Mouse (Mus musculus) ES-Bruce4 (cell line): Measurements from ENCODE around the gene Nat8. TPM values are rescaled to one million over a fixed set of nuclear protein-coding genes. Genes with fewer than 3 reads are reported as not detected.
"Not testable (repeated sequence)": the region's sequence is repeated elsewhere in the genome, so short reads cannot be mapped to it uniquely, and the experiment has no call there.

Experiments used
- H3K27ac ChIP-seq: 2 replicates; pipeline ENCODE4 v1.5.1; 2012; ENCODE audit warnings: low read length, inconsistent platforms; ENCODE audit not compliant: insufficient read depth
- H3K27me3 ChIP-seq: 2 replicates; pipeline ENCODE4 v1.6.1; 2012; ENCODE audit warnings: mild to moderate bottlenecking, low read length, inconsistent platforms; ENCODE audit not compliant: control insufficient read depth, poor library complexity, insufficient read depth, severe bottlenecking
- H3K36me3 ChIP-seq: 2 replicates; pipeline ENCODE4 v1.6.1; 2012; ENCODE audit warnings: inconsistent platforms, mild to moderate bottlenecking, low read length, moderate library complexity; ENCODE audit not compliant: control insufficient read depth, poor library complexity, insufficient read depth, severe bottlenecking
- H3K4me1 ChIP-seq: one replicate; pipeline ENCODE4 v1.8.1; 2011; ENCODE audit warnings: low read length; ENCODE audit not compliant: control insufficient read depth, insufficient read depth
- H3K4me3 ChIP-seq: 2 replicates; pipeline ENCODE4 v1.5.1; 2011; ENCODE audit warnings: low read depth, mild to moderate bottlenecking, low read length
- H3K9ac ChIP-seq: 2 replicates; pipeline ENCODE4 v1.6.1; 2012; ENCODE audit warnings: low read depth, mild to moderate bottlenecking, inconsistent platforms; ENCODE audit not compliant: poor library complexity, severe bottlenecking
- H3K9me3 ChIP-seq: replicated peaks from 2 replicates; pipeline ENCODE4 v1.6.1; 2012; ENCODE audit warnings: mild to moderate bottlenecking, low read length, inconsistent platforms; ENCODE audit not compliant: control insufficient read depth, poor library complexity, insufficient read depth, severe bottlenecking
- CTCF ChIP-seq: IDR thresholded peaks from one replicate; pipeline ENCODE4 v1.8.1; 2011; ENCODE audit warnings: low read depth, low read length
- EP300 ChIP-seq: IDR thresholded peaks from 2 replicates; pipeline ENCODE4 v1.6.1; 2011; ENCODE audit warnings: low read depth, low read length; ENCODE audit not compliant: insufficient read depth
- POLR2A ChIP-seq: IDR thresholded peaks from one replicate; pipeline ENCODE4 v1.8.1; 2011; ENCODE audit warnings: low read length; ENCODE audit not compliant: insufficient read depth
- polyA plus RNA-seq: library from polyadenylated mRNA; stranded (reverse); fragments of >200 nt; gene quantifications from 2 replicates; pipeline ENCODE4 v1.2.4, GENCODE M21; 2011; ENCODE audit warnings: low read depth; ENCODE audit not compliant: missing spikeins, insufficient read depth, insufficient read length

Gene Nat8
- polyA plus RNA-seq, 1 experiment = not detected

DNA sequence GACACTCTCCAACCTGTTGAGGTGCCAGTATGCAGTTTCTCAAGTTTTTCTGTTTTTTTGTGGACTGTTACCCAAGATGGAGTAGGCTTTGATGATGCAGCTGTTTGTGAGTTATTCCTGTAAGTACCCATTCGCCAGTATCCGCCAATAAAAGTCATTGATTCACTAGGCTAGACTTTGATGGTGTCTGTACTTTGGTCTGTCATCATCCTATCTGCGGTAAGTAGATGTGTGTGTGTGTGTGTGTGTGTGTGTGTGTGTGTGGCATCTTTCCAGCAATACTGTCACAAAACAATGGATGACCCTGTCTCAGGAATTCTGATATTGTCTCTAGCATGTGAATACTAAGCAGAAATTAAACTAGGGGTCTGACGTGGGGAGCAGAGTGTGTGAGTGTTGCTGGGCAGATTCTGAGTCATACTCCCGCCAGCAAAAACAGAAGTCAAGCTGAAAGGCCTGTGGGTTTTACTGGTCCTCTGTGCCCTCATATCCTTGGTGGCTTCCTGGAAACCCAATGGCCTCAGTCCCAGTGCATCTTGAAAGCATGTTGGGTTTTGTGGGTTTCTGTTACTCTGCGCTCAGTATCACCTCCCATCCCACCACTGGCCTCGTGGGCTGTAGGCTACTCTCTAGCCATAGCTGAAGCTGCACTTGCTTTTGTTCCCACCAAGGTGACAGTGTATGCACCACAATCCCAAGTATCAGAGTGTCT lies 19.3 kb upstream of the Nat8 start:
- no peaks in the 10 kb centered on the region for H3K36me3 ChIP-seq
- no peak overlapping the region for H3K27ac ChIP-seq
- no peaks in the 10 kb centered on the region for H3K27me3 ChIP-seq
- peaks cover 10% of the 10 kb centered on the region for H3K4me1 ChIP-seq
- H3K9ac ChIP-seq = no peak overlapping the region
- H3K4me3 ChIP-seq = no peak overlapping the region
- TF ChIP-seq CTCF = no peak
- TF ChIP-seq EP300 = no peak
- no peak for TF ChIP-seq POLR2A
- 0 out of 2 replicates have a peak, but pooled peaks cover 2% of the 10 kb centered on the region for H3K9me3 ChIP-seq

DNA sequence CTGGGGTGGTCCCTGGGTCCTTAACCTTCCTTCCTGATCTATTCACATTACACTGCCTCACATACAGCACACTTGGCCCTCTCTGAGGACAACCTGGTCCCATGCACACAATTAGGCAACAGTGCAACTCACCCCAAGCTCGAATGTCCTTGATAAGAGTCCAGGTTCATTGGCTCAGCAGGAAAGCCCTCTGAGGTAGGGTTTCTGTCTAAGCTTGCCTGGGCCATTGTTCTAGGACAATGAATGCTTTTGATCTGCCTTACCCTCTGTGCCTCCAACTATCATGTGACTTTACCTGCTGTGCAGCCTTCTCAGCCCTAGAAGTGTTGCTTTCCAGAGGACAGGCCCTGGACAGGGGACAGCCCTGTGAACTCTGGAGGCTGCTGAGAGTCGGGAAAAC lies 17.4 kb upstream of the Nat8 start:
- Histone ChIP-seq H3K27me3 (no peaks in the 10 kb centered on the region), H3K4me1 (peaks cover 10% of the 10 kb centered on the region), H3K4me3 (no peak overlapping the region), H3K9me3 (0 out of 2 replicates have a peak, but pooled peaks cover 2% of the 10 kb centered on the region), H3K36me3 (no peaks in the 10 kb centered on the region), H3K9ac (no peak overlapping the region), H3K27ac (no peak overlapping the region)
- 0 out of 2 replicates have a peak, but pooled peaks have one; percentile 58 for TF ChIP-seq EP300
- no peak for TF ChIP-seq CTCF

DNA sequence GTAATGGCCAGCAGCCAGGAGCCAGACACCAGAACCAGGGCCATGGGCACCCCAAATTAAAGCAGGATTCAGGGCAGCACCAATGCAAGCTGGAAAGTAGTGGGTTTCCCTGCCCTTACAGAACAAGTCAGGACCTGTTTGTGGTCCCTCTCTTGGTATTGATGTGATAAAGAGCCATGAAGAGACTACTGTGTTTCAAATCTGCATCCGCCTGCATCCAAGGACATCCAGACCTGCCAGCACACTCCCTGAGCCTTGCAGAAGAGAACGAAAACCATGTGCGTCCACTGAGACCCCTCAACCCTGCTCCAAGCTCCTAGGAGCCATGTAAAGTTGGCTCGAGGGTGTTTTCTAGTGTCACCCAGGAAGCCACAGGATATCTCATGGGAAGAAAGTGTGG lies 16.3 kb upstream of the Nat8 start:
- Histone ChIP-seq H3K27ac (no peak overlapping the region), H3K4me1 (peaks cover 10% of the 10 kb centered on the region), H3K9me3 (no peaks in the 10 kb centered on the region), H3K27me3 (no peaks in the 10 kb centered on the region), H3K9ac (no peak overlapping the region), H3K4me3 (no peak overlapping the region), H3K36me3 (no peaks in the 10 kb centered on the region)
- TF ChIP-seq EP300 (peak; percentile 60; the same call in 1 of the 2 replicates), CTCF (no peak)

DNA sequence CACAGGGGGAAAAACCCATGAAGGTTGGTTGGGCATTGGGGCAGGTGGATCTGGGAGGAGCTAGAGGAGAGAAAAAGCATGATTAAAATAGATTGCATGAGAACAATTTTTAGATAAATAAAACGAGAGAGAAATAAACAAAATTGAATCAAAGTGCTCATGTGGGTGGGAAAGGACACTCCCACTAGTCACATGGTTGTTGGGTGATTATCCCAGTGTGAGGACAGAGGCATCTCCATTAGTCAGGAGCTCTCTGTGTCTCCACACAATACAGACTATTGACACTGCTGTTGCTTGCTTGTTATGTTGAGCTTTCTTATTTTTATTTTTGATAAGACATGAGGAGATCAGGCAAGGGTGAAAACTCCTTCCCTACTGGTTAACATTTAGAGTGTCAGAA lies 15.0 kb upstream of the Nat8 start:
- Histone ChIP-seq H3K9me3 (no peaks in the 10 kb centered on the region), H3K4me1 (peaks cover 10% of the 10 kb centered on the region), H3K36me3 (no peaks in the 10 kb centered on the region), H3K27ac (no peak overlapping the region), H3K9ac (no peak overlapping the region), H3K27me3 (no peaks in the 10 kb centered on the region), H3K4me3 (no peak overlapping the region)
- TF ChIP-seq POLR2A (no peak), EP300 (no peak), CTCF (no peak)

DNA sequence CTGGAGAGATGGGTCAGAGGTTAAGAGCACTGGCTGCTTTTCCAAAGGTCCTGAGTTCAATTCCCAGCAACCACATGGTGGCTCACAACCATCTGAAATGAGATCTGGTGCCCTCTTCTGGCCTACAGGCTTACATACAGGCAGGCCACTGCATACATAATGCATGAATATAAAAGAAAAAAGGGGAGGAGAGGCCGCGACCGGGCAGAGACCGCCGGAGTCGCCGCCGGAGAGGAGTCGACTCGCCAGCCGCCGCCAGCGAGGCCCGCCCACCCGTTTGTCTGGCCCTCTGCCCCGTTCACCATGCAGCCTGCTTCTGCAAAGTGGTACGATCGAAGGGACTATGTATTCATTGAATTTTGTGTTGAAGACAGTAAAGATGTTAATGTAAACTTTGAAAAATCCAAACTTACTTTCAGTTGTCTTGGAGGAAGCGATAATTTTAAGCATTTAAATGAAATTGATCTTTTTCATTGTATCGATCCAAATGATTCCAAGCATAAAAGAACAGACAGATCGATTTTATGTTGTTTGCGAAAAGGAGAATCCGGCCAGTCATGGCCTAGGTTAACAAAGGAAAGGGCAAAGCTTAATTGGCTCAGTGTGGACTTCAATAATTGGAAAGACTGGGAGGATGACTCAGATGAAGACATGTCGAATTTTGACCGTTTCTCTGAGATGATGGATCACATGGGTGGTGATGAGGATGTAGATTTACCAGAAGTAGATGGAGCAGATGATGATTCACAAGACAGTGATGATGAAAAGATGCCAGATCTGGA lies 12.0 kb upstream of the Nat8 start:
- not testable (repeated sequence) for H3K27me3 ChIP-seq, H3K27ac ChIP-seq, H3K9me3 ChIP-seq, H3K4me1 ChIP-seq, H3K4me3 ChIP-seq, H3K9ac ChIP-seq, H3K36me3 ChIP-seq

DNA sequence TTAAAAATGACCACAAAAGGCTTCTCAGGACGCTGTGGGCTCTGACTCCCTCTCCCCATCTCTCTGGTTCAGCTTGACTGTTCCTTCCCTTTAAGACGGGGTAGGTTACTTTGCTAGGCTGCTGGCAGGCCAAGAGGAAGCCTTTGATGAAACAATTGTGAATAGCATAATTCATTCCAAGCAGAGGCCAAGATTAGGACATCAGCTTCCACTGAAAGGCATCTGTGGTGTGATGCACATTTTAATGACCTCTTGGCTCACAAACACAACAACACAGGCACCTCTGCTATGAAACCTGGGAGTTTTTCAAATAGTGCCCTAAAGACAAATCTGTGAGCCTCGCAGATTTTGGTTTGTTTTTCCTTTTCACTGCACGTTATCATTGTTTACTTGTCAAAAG lies 8.1 kb upstream of the Nat8 start:
- H3K27ac ChIP-seq = no peak overlapping the region
- no peaks in the 10 kb centered on the region for H3K36me3 ChIP-seq
- H3K4me1 ChIP-seq = no peaks in the 10 kb centered on the region
- no peaks in the 10 kb centered on the region for H3K9me3 ChIP-seq
- H3K4me3 ChIP-seq = no peak overlapping the region
- no peaks in the 10 kb centered on the region for H3K27me3 ChIP-seq
- TF ChIP-seq CTCF = no peak
- TF ChIP-seq EP300 = no peak
- TF ChIP-seq POLR2A = no peak
- H3K9ac ChIP-seq = no peak overlapping the region
